Mouse (Mus musculus) frontal cortex, postnatal 14 days (tissue): ENCODE measurements at regions not wholly inside any gene's neighbourhood (a gene's known extent, or its start where the extent isn't known, plus 50 kb on each side); places are given as distances from the start of the nearest gene placed in this dataset.

ENCODE experiments used
- DNase-seq, 2 experiments: peaks; one replicate each; pipeline ENCODE4 v3.0.0; 2022; ENCODE audit warnings: low spot score in 2 of 2

GRCm38 (mm10) chr4:29525769-29526658, 713.1 kb downstream of the Epha7 start:
- peak; percentile 16 to 56 for DNase-seq
